Mouse (Mus musculus) layer of hippocampus, adult 8-10 months (tissue): ENCODE measurements around the gene Lck. TPM values are rescaled to one million over a fixed set of nuclear protein-coding genes. Genes with fewer than 3 reads are reported as not detected.
A peak's percentile ranks its signal among the peaks of the same experiment; 100 is the strongest.

ENCODE experiments used
- DNase-seq, 2 experiments: peaks; one replicate each; pipeline ENCODE4 v3.0.0; 2022; ENCODE audit warnings: low spot score in 2 of 2
- total RNA-seq, 4 experiments: library from RNA; stranded (reverse); gene quantifications; 2 replicates each; pipeline ENCODE4 v1.2.4; 2022

Gene Lck
- total RNA-seq, 4 experiments from 2014 or later = 2.4 to 4.7 (median 3.6) TPM

DNA sequence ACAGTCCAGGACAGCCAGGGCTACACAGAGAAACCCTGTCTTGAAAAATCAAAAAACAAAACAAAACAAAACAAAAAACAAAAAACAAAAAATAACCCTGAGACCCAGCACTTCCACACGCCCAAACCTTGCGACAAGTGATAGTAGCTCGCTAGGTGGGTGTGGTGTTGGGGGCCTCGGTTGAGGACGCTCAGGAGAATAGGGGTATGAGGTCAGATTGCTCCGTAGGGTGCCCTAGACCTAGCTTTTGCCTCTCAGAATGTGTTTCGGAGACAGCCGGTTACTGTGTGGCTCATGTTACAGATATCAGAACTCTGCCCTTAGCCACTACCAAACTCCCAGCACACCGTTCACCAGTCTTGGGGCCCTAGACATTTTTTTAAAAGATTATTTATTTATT, 12.3 kb upstream of the Lck start:
- no peak for DNase-seq

DNA sequence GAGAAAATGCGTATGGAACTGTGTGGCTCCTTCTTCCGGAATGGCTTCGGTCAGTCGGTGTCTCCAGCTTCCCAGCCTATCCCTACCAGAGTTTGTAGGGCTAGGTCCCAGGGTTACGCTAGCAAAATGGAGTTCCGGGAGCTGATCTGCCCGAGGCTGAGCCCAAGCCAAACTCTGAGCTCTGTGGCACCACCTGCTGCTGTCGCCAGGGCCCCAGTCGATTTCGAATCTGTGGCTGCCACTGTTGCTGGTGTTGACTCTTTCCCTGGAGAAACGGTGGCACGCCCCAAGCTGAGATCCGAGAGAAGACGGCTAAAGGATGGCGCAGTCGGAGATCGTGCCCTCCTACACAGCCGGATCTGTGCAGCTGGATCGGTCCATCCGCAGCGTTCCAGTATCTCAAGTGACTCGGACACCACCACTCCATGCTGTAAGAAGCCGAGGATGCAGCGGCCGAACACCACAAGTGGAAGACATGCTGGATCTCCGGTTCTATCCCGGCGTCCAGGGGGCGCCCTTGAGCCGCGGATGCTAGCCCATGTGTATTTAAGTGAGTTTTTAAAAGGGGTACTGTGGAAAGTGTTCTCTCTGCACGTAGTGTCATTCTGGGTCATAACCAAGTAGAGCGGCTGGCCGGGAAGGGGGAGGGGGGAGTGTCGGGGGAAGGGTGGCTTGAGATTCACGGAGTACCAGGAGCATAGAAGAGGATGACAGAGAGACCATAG, 11.6 kb upstream of the Lck start:
- DNase-seq = peak; percentile 73 to 85

DNA sequence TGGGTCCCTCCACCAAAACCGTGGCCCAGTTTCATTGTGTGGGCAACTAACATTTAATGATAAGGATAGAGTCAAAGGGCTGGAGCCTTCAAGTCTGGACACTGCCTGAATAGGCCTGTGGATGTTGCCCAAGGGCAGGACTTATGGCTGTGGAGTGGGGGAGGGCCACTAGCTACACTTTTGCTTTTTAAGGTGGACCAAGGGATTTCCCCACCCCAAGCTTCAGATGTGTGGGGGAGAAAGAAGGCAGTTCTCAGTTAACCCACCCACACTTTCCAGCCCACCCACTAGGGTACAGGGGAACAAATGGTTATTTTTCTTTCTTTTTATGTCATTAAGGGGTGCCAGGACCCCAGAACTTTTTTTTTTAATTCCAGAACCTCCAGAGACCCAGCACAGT, 10.9 kb upstream of the Lck start:
- no peak for DNase-seq

DNA sequence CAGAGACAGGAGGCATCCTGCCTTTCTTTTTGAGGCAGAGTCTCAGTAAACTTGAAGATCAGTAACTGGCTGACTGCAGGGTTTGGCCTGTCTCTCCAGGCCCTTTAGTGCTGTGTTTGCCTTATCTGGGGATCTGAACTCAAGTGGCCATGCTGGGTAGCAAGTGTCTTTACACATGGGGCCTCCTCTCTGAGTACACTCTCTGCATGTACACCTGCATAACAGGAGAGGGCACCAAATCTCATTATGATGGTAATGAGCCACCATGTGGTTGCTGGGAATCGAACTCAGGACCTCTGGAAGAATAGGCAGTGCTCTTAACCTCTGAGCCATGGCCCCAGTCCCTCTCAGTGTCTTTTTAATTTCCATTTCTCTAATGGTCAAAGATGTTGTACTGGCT, 8.8 kb upstream of the Lck start:
- DNase-seq = no peak

DNA sequence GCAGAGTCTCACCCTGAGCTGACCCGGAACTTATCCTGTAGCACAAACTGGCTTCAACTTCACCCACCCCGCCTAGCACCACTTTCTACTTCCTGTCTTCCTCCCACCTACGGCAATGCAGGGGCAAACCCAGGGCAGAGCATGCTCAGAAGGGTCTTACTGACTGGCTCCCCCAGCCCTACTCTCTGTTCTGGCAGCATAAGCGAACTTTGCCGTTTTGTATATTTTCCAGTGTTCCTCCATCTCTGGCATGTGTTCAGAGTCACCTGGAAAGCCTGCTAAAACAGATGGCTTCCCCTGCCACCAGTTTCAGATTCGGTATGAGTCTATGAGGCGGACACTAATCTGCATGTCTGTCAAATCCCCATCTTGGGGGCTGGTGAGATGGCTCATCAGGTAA, 6.9 kb upstream of the Lck start:
- no peak for DNase-seq

DNA sequence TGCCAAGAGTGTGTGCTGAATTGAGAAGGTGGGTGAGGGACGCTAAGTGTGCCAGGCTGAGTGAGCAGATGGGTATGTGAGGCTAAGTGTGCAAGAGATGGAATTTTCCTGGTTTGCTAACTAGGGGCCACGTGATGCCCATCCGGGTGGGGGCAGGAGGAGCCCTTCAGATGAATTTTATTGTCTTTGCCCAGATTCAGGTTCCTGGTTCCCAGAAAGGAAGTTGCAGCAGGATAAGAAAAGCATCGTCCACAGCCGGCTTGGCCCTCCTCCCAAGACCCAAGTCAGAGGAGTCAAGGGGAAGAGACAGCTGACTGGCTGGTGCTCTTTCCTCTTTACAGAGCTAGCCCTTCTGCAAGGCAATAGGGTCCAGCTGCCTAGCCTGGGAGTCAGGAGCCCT, 5.0 kb upstream of the Lck start, which contains the start of gene Fam167b:
Fam167b (minus strand) TSS at position 84 of the 400 bp plus-strand sequence.
- DNase-seq = no peak

DNA sequence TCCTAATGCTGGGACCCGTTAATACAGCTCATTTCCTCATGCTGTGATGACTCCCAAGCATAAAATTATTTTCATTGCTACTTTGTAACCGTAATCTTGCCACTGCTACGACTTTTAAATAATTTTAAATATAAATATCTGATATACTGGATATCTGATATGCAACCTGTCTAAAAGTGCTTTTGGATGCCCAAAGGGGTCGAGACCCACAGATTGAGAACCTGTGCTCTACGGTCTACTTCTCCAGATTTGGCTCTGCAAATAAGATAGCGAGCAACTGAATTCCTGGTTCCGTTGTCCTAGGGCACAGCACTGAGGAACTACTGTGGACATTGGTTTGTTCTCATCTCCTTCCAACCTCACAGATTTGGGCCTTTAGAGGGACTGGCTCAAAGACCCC, 4.2 kb upstream of the Lck start:
- DNase-seq = no peak

DNA sequence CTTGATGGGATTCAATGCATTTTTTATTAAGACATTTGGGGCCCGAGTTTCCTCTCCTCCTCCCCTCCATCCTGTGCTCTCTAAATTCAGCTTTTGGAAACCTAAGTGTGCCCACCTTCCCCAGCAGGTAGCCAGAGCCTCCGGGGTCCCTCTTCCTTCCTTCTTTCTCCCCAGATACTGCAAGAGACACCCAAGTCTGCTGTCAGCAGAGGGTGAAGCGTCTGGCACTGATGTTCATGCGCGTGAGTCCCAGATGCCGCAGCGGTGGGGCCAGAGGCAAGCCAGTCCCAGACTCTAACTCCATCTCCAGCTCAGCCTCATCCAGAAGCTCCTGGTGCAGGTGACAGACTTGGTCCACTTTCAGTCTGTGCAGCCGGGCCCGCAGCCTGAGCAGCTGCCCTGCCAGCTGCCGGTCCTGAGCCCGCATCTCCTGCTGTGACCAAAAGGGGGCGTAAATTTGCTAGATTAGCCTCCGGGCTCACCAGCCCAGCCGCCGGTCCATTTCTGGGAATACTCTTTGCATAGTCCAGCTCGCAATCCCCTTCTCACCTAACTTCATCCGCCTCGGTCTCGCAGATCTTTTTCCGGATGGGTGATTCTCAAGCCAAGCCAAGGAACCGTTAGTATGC, 3.5 kb upstream of the Lck start:
- peak in 1 of 2 experiments; percentile 50 for DNase-seq

DNA sequence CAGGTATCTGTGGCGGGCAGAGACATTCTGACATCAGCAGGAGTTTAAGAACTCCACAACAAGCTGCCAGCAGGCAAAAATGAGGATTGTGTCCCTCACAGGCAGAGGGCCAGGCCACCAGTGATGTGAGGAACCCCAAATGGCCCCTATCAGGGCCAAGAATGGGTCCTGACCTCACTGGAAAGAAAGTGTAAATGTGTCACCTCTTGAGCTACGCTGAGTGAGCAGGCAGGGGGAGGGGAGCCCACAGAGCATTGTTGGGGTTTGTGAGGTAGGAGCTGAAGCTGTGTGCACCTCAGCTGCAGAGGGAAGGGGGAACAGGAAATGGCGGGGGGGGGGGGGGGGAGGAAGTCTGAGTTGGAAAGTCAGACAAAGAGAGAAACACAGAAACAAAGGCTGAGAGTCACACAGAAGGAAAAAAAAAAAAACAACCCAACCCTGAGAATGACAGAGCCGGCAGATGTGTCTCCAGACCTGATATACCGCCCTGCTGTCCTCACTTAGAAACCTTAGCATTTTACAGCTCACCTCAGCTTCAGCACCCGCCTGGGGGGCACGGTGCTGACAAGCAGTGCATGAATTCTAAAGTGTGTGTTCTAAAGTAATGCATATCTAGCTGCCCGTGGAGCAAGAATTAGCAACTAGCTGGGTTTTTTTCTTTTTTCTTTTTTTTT, 1.9 kb upstream of the Lck start:
- no peak for DNase-seq

DNA sequence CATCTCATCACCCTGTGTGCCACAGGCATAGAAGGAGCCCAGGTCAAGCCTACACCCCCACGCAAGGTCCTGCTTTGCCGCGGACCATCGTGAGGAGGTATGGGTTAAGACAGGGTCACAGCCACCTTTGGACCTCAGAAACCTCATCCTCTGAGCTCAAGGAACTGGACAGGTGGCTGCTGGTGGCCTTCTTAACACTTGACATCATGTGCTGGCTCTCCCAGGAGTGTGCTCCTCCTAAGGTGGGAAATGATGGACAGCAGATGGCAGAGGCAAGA, 409 bp downstream of the Lck start:
- DNase-seq = no peak

DNA sequence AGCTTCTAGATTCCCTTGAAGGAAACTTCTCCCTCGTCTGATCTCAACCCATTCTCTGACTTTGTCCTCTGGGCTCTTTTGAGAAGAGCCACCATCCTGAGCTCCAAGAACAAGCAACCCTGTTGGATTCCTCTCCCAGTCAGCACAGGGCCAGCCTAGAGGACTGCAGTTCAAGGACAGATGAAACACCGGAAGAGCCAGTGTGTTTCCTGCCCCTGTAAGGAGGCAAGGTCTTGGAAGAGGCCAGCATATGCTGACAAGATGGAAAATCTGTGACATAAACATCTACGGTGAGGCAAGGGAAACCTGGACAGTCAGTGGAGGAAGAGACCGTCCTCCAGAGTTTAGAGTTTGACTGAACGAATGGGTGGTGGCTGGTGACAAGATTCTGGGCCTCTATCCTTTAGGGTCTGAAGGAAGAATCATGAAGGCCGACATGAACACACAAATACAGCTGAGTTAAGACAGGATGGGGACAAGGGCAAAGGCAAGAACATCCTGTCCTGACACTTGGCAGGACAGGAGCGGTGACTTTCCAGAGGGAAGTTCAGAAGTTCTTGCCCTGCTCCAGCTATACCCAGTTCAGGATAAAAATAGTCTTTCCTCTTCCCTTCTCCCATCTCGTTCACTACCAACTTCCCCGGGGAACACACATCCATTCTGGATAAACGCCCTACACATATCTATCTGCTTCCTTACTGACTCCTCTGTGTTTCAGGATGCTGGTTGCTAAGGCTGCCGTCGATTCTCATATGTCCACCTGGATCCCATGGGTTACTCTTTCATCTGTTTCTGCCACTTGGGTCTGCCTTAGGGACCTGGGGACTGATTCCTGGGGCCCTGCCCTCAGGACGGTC, 977 bp downstream of the Lck start:
- DNase-seq = no peak

DNA sequence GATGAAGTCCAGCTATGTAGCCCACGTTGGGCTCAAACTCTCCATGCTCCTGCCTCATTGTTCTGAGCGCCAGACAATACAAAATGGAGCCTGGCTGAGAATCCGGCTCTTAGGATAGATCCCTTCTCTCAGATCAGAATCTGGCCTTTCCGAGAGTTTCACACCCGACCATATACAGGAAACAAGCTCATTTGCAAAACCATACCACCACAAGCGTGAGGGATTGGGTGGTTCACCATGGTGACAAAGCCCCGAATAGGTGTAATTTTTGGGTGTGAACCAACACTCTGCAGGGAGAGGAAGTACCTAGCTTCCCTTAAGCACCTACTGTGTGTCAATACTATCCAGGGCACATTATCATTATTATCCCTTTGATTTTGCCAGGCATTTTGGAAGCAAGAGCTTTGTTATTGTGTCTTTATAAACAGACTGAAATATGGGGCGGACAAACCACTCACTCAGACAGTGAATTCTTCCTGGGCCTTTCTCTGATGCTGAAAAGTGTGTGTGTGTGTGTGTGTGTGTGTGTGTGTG, 1.8 kb downstream of the Lck start:
- DNase-seq = no peak

DNA sequence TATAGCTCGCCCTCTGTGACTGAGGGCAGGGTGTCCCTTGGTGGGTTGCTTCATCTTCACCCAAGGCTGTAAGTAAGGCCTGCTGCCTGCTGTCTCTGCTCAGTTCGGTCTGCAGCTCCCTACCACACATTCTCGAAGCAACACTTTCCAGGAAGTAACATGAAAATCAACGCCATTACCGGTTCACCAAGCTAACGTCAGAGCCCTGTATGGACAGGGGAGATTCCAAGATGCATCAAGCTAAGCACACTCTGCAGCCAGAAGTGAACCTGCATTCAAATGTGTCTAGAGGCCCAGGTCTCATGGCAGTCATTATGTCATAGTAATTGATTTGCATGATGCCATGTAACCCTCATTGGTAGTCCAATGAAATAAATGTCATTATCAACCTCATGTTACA, 3.4 kb downstream of the Lck start:
- DNase-seq = no peak

DNA sequence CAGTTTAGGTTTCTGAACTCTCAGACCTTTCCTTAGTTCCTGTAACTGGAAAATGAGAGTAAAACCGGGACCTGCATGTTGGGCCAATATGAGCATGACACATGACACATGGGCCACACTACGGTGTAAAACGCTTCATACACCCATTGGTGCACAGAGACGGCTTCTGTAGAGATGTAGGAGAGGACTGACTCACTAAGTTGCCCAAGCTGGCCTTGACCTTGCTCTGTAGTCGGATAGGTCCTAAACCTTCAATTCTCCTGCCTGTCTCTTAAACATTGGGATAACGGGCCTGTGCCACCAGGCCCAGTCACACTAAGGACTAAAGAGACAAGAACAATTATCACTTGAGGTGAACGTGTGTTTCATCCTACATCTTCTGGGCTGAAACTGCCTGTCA, 5.1 kb downstream of the Lck start:
- DNase-seq = no peak

DNA sequence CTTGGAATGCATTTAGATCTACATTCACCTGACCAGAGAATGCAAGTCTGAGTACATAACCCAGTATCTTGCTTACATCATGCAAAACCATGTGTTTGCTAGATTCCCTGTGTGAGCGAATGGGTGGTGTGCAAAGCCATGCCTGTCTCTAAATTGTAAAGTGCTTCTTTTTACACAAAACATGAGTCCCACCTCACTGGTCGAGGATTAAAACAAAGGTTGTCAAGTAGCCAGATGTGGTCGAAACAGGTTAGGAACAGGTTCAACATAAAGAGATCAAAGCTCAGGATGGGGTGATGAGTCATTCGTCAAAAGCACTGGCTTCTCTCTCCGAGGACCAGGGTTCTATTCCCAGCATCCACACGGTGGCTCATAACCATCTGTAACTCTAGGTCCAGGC, 8.3 kb downstream of the Lck start:
- DNase-seq = no peak

DNA sequence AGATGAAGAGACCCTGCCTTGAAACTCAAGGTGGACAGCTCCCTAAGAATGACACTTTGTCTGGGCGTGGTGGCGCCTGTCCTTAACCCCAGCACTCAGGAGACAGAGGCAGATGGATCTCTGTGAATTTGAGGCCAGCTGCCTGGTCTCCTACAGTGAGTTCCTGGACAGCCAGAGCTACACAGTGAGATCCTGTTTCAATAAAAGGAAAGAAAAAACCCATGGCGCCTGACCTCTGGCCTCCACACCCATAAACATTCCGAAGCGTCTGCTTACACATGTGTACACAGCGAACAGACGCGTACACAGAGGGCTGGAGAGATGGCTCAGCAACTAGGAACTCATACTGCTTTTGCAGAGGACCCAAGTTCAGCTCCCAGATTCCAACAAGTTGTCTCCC, 9.7 kb downstream of the Lck start:
- DNase-seq = no peak

DNA sequence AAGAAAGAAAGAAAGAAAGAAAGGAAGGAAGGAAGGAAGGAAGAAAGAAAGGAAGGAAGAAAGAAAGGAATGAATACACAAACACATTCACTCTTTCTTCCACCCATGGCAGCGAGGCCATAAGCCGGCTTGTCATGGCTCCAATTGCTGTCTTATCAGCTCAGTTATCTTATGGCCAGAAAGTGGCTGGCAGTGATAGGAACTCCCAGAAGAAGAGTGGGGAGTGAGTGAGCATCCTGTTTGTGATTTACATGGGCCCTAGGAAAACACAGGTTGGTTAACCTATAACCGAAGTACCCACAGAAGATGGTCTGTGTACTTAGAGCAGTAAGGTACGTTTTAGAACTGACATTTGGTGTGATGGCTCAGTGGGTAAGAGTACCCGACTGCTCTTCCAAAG, 12.3 kb downstream of the Lck start:
- DNase-seq = no peak

DNA sequence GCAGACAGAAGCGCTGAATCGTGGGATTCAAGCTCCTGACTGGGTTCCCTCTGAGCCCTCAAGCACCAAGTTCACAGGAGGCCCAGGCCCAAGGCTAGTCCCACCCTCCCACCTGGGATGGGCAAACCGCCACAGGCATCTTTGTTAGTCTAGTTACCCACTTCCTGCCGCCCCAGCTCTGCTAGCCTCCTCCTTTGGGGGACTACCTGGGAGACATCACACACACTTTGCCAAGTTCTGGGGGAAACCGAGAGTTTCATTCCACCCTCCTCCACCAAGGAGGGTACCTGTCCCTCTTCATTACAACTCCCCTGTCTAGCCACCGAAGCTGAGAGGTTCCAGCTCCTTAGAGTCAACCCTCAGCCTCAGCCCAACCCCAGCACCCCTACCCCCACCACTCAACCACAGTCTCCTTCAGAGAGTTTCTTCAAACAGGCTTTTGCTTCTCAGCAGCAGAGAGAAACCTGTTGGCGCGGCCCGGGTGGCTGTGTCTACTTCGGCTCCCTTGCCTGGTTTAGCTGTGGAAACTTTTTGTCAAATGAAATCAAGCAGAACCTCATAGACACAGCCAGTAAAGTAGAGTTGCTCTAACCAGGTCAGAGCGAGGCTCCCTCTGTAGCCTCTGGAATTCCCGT, 15.0 kb downstream of the Lck start:
- DNase-seq = no peak

DNA sequence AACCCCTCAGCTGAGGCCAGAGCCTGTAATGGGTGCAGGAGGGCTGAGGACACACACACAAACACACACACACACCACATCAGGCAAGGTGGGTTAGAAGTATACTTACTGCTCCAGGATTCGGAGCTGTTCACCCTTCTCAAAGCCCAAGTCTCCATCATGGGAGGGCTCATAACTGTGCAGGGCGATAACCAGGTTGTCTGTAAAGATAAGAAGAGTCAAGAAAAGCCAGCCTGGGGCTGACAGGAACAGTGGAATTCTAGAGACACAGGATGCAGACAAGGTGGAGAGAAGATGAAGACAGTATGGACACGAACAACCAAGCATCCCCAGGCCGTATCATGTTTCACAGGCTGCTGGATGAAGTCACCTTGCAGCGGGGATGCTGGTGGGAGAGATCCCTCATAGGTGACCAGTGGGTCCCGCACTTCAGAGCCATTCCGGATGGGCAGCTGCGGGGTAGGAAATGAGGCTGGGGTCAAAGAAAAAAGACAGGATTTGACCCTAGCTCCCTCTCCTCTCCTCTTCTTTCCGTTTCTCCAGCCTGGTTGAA, 16.1 kb downstream of the Lck start:
- no peak for DNase-seq

DNA sequence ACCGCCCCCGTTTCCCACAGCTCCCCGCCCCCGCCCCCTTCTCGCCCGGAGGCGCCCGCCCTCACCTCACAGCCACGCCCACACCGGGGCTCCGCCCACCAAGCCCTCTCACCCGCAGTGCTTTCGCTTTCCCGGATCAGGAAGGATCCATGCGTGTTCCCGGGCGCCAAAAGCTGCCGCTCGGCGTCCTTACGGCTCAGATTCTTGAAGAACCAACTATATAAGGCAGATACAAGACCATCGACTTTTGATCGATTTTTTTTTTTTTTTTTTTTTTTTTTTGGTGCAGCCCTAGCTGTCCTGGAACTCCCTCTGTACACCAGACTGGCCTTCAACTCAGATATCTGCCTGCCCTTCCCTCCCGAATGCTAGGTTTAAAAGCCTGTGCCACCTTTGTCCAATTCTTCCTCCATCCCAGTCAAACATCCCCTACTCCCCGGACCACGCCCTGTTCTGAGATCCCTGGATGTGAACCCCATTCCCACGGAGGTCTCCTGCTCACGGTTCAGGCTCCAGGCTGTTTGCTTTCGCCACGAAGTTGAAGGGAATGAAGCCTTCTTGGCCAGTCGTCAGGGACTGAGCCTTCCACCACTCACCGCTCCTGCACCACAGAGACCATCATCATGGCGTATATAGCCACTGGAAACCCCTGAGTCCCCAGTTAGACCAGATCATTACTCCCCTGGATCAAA, 16.8 kb downstream of the Lck start:
- DNase-seq = peak; percentile 65 to 76
